Mouse (Mus musculus) lung, adult 18-20 months (tissue): Measurements from ENCODE around the gene Iba57.

Source experiments
- DNase-seq, 2 experiments: peaks; one replicate each; pipeline ENCODE4 v3.0.0; 2022; ENCODE audit warnings: mixed read lengths in 2 of 2

Gene Iba57

DNA sequence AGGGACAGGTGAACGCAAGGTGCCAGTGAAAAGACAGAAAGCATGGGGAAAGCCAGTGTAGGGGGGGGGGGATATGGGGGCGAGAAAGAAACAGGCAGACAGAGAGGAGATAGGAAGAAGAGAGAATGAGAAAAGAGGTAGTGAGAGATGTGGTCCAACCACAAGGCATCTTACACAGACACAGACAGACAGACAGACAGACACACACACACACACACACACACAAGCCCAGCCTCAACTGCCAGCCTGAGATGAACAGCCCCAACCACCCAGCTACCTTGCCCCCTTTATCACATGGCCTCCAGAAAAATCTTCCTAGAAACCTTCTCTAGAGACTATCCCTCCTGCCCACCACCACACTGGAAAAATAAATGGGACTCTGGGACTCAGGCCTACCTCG is 31.5 kb downstream of the Iba57 start:
- DNase-seq = no peak

DNA sequence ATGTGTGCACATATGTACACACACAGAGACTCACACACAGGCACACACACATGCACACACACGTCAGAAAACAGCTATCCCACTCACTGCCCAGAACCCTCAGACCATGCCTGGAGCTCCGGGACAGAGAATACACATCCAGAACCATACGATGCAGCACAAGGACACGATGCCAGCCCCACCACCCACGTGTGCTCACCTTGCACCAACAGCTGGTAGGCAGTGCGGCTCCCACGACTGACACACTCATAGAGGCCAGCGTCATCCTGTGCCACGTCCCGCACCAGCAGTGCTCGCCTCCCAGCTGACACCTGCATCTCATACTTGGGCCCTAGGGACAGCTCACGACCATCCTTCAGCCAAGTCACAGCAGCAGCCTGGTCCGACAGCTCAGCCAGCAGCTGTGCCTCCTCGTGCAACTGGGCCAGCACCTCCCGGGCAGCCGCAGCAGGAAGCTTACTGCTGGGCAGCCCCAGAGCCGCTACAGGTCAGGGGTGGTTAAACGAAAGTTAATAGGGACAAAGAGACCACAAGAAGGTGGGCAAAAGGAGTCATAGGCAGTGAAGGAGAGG is 32.1 kb downstream of the Iba57 start:
- no peak for DNase-seq

DNA sequence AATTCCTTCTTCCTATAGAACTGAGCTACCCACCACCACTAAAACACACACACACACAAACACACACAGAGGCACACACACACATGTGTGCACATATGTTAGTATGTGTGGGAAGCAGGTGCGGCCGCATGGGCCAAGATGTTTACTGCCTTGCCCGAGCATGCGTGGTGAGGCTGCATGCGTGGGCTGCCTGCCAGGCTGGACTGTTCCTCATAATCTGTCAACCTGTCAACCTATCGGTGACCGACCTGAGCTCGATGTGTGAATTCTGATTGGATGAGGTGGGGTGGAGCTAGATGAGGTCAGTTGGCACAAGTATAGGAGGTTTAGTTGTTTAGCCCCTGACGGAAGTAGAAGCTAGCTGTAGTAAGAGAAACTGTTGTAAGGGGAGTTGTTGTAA is 32.8 kb downstream of the Iba57 start:
- DNase-seq = no peak

DNA sequence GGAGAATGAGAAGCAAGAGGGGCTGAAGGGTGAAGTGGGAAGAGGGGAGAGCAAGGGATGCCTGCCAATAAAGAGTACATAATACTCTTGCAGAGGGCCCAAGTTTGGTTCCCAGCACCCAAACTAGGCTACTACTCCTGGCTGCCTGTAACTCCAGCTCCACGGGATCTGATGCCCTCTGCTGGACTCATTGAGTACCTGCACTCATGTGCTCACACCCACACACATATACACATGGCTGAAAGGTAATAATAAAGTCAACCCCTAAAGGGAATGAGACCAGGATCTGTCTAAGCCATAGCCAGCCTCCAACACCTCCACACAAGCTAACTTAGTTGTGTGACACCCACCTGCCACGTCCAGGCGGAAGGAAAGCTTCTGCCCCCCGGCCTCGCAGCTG is 57.6 kb downstream of the Iba57 start:
- no peak for DNase-seq
